Mouse (Mus musculus) T-cell, adult 2 months (primary cell): ENCODE data around the gene Mecom.

ENCODE experiments used
- DNase-seq: peaks from one replicate; pipeline ENCODE4 v3.0.0; 2022; ENCODE audit warnings: low spot score

Gene Mecom

DNA sequence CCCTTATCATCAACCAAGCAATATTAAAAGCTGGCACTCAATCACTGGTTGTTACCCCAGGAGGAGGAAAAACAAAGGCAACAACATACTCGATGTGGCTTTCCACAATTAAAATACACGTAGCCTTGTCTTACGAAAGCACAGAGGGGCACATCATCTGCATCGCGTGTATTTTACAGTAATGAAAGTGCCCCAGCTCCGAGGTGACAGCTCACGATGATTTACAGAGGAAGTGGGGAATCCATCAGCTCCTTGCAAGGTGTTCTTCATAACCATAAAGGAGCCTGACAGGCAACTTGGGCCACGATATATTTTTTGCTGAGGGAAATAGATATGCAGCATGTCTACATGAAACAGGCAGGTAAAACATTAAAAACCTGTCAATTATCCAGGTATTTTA, 341.7 kb downstream of the Mecom start:
- DNase-seq = no peak

DNA sequence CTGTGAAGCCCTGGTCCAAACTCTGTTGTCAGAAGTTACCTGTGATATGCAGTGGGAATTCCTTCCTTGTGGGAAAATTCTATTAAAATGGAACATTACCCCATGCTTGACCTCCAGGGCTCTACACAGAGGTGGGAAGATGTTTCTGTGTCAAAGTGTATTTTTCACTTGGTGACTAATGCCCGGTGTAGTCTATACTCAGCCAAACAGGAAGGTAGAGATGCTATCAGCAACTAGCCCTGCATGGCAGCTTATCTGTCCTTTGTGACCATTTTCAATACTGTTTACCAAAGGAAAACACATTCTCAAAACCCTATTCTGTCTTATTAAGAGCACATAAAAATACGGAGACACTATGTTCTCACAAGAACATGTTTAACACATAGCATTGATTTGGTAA, 344.0 kb downstream of the Mecom start:
- DNase-seq = no peak

DNA sequence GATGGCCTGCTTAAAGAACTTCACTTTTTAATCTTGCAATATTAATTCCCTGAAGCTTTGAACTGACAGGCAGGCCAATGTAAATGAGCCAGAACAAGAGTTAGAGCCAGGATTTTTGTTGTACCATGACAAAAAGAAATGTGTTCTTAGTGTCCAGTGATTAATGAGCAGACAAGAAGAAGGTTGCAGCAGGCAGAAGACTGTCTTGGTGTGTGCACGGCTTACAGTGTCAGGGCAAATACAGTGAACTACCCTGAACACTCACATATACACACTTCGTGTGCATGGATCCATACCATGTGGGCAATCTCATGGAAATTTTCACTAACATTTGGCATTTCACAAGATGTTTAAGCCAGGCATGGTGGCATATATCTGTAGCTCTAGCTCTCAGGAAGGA, 349.0 kb downstream of the Mecom start:
- DNase-seq = no peak

DNA sequence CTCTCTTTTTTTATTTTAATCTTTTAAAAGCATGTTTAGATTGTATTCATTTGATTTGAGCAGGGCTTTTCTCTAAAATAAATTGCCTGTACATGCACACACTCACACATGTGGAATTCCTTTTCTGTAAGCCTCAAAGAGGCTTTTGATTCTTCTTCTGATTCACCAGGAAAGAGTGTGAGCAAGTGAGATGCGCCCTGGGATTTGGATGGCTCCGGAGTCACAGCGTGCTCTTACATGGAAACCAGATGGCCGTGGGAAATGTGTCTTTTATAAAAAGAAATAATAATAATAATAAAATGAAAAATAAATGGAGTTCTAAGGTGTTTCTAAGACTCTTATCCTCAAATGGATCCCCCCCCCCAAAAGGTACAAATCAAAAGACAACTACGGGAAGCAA, 349.6 kb downstream of the Mecom start:
- no peak for DNase-seq

DNA sequence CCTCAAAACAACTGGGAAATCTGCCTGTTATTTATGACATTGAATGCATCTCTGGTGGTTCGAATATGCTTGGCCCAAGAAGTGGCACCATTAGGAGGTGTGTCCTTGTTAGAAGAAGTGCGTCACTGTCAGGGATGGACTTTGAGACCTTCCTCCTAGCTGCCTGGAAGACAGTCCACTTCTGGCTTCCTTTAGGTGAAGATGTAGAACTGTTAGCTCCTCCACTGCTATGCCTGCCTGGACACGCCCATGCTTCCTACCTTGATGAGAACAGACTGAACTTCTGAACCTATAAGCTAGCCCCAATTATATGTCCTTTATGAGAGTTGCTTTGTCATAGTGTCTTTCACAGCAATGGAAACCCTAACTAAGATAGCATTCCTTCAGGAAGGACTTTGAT, 352.6 kb downstream of the Mecom start:
- DNase-seq = no peak

DNA sequence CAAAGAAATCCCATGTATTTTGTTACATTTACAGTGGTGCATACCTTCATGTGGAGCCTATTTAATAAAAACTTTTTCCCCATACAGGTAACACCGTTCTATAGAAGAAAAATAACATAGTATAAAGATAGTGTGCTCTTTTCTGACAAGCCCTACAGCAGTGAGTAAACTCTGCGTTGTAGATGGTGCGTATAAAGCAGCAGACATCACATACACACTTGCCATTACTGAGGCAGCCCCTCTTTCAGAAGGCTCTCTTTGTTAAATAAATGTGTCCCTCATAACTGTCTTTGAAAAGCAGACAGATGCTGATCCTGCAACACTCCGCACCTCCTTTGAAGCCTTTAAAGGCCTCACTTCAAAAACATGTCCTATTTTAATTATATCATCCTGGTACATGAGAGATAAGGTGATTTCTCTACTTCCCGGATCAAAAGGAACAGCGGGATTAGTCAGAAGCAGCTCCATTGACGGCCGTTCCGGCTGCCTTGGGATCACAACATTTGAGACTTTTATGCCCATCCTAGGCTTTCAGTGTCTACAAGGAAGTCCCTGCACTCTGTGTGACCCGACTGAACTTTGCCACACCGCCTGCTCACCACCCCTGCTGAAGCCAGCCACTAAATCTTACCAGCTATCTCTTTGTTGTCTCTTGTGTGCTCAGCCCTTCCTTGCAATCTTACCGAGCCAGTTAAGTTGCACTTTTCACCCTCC, 355.4 kb downstream of the Mecom start:
- DNase-seq = no peak

DNA sequence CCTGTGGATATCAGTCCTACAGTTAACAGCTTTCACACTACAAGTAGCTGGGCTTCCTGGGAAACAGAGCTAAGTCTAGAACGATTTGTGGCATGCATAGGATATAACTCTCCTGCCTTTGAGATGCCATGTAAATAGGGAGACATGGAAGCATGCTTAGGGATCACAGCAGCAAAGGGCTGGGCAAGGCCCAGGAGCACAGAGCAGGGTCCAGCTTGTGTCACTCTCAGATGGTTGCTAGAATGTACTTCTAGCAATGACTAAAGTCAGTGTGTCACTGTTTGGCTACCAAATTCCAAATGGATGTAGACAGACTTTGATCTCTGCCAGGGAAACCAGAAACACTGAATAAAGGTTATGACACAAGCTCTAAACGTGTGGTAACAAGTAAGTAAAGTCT, 358.5 kb downstream of the Mecom start:
- no peak for DNase-seq

DNA sequence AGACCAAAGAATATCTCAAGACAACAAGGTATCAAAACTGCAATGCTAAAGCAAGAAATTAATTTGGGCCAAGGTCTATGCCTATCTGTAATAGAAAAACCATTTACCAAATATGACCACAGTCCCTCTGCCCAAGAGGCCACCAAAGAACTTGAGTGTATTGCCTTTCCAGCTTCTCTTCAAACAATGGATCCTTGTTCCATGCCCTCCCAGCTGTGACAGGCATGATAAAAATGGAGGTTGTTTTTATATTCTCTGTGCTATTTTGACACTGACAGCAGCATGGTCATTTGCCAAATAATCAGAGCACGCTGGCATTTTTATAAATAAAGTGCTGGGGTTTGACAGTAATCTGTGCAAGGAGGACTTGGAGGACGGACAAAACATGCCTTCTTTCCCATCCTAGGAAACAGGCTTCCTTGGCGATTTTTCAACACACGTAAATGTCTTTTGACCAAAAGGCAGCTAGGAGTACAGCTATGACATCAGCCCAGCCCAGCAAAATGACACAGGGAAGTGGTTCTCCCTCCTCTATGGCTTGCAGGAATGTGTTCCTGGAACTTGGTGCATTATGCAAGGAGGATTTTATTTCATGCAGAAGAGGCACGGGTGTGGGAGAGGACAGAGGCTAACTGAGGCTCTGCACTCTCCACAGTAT, 359.9 kb downstream of the Mecom start:
- DNase-seq = no peak

DNA sequence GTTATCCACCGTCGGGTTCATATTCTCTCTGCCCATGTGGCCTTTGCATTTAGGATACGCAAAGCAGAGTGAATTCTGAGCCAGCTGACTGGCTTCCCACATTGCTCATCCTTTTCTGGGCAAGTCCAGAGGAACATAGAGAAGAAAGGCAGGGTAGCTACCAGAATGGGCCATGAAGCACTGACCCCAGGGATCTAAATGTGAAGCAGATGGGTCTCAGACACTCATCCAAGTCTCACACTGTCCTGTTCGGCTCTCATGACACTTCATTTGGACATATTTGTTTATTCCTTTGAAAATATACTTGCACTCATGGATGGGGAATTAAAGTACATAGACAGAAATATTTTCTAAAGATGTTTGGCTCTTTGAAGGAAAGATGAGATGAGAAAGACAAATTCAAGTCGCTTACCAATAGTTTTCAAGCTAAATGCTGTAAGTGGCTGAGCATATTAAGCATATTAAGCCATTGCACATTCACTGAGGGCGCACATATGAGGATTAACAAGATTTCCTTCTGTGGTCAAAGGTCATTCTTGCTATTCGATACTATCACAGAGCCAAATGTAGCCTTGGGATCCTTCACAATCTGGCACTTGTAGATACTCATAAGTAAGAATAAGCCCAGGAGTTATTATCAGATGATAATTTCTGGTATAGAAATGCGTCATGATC, 365.9 kb downstream of the Mecom start:
- DNase-seq = no peak

DNA sequence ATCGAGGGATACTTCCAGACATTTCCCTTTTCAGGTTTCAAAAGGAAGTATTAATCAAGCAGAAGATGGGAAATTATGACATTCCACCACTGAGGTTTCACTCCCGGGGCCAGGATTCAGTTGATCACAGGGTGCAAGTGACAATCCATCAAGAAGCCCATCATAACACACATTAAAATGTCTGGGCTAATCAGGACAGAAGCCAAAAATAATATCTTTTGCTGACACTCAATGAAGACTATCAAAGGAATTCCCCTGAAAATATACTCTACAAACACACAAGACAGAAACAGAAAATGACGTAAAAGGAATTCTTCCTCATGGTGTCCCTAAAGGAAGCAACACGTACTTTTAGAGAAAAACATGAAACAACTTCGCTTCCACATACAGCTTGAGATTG, 371.2 kb downstream of the Mecom start:
- no peak for DNase-seq

DNA sequence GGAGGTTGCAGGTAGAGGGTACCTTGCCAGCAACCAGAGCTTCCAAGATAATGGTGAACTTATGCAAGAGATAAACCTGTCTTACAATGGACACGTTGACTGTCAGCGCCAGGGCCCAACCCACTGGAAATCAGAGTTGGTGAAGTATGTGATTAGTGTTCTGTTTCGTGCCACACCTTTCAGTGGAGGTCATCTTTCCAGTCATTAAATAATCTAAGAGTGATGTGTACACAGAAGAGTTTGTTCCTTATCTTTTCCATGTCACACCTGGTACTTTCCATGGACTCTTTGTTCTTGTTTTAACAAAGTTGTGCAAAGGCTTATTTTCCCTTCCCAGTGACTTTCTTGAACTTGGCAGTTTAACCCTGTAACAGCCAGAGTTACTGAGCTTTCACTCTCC, 374.0 kb downstream of the Mecom start:
- no peak for DNase-seq

DNA sequence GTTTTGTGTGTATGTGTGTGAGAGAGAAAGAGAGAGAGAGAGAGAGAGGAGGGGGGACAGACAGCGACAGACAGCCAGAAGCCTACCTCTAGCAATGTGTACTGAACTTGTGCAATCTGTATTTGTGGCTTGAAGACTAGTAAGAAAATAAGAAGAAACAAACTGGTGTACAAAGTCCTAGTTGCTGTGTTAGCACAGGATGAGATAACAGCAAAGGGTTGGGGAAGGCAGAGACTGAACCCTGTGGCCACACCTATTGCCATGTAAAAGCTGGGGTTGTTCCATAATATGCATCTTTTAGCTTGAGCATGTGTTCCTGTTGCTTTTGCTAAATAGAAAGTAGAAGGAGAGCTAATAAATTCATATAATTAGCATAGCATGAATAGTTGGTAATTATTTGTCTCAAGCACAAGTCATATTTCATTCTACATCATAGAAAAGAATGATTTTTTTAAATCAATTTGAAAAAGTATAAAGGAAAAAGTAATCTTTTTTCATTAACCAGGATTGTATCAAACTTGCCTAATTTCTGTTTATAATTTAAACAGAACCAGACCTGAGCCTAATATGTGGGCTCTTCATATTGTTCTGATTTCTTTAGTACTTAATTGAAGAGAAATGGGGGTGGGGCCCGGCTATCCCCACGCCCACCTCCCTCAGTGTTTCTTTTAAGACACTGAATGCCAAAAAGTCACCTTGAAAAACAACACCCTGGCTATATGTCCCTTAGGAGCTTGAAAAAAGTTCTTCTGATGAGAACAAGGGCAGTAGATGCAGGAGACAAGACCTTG, 379.2 kb downstream of the Mecom start:
- DNase-seq = no peak

DNA sequence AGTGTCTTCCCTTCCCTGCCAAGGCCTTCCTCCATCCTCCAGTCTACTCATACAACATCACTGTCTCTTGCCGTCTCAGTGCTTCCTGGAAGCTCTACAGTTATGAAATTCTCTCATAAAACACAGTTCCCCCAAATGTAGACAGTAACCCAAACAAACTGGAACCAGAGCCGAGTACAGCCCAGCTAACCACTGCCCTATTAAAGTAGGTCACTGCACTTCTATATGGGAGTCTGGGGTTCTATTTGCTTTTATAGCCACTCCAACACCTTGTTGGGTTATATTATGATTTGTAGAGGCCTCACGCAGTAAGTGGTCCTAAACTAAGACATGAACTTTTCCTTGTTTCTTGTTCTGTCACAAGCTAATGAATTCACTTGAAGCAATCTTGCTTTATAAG, 380.8 kb downstream of the Mecom start:
- DNase-seq = no peak

DNA sequence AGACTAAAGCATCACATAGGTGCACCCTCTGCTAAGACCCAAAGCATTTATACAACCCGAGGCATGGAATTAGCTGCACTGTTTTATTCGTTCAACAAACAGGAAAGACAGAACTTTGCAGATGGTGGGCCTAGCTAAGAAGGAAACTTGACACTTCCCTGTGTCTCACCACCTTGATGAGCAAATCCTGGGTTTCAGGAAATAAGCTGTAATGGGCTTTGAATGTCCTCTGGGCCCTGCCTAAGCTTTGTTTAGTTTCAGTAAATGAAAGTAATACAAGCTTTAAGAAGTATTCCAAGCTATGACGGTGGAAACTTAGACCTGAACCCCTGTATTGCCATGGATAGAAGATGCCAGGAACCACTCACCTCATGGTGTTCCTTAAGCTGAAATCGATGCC, 383.0 kb downstream of the Mecom start:
- no peak for DNase-seq

DNA sequence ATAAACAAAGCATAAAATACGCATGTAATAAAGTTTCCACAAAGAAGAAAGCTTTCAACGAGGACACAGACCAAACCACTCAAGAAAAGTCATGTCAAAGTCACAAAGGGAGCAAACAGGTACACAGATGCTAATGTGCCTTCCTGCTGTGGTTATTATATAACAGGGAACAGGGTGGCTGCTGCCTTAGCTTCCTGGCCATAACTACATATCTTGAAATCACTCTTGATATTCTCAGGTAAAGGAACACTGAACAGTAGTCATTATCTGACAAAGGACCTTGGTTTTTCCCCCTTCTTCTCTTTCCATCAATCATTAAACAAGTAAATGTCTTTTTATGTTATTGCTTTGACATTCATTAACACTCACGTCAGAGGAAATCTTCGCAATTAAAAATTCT, 384.4 kb downstream of the Mecom start:
- no peak for DNase-seq

DNA sequence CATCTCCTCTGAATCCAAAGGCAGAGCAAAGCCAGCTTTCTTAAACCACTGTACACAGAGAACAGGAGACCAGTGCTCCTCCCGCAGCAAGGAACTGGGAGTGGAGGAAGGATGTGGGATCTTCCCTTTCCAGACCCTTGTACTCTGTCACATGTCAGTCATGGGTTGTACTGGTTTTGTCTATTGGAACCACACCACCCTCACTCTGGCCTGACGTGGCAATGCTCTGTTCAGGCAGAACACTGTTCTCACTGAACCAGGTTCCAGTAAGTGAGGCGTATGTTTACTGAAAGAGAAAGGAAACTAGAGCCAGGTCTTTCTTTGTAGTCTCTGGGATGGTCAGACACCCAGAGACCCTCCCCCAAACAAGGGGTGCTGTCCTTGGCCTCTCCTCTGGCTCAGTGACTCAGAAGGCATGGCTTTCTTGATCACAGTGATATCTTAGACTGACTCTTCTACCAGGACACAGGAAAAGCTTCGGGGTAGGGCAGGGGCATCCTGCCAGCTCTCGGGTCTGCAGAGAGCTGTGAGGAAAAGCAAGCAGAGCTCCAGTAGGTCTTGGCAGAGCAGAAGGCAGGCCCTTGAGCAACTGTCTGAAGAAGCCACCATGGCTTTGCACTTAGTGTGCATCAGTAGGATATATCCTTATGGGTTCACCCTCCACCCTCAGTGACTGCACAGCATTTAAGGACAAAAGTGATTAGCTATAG, 386.7 kb downstream of the Mecom start:
- no peak for DNase-seq

DNA sequence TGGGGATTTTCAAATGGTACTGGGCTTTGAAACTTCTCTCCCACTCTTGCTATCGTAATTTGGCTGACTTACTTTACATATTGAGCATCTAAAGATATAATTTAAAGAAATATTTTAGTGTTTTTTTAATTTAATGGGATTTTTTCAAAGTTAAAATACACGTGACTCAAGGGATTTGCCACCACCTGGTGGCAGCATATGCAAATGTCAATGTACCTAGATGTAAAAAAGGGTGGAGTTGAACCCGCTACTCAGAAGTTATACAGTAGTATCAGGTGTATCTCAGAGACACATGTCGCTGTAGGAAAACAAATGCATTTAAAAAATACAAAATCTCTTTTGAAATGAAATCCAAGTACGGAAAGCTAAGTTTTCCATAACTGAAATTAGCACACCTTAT, 387.5 kb downstream of the Mecom start:
- DNase-seq = no peak

DNA sequence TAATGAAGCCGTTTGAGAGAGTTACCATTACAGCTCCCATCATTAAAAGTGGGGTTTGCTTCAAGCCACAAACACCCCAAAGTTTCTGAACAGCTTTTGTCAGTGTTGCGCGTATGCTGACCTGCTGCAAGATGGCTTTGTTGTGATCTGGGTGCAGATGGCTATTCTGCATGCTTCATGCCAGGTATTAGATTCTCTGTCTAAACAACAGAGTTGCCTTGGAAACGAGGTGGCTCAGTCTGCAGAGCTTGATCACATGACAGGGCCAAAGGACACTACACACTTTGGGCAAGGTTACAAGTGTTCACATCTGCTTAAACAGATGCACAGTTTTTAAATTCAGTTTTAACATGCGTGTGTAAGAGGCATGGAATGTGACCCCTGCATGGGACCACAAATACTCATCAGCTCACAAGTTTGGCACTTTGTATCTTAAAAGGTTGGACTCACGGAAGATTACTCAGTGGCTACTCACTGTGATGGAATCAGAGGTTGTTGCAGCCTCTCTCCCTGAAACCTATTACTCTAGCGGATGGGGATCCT, 390.6 kb downstream of the Mecom start:
- DNase-seq = no peak

DNA sequence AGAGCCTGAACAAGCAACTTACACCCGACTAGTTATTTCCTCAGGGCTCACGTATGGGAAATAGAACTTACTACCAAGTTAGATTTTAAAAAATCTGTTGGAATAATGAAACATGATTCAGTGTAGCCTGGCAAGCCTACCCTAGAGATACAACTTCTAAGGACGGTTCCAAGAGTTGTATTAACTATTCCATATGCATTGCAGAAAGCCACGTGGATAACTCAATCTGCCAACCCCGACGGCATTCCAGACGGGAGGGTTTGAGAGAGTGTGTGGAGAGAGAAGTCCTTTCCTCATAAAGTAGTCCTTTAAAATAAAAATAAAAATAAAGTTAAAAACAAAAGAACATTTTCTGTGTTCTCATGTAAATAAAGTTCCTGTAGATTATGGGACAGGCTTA, 393.4 kb downstream of the Mecom start:
- no peak for DNase-seq

DNA sequence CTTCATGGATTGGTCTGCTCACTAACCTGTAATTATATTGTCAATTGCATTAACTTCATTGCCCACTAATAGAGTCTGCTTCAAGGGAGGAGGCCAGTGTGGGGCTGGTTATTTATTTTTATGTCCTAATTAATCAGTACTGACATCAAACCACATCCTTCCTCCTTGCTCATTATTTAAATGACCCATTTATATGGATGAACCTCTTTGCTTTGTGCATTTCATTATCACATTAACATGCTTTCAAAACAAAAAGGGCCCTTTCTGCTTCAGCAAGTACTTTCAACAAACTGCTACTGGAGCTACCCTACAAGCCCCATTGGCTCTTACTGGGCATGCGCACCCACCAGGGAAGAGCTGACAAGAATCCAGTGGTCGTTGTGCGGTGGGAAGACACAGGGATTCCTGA, 393.9 kb downstream of the Mecom start:
- no peak for DNase-seq

DNA sequence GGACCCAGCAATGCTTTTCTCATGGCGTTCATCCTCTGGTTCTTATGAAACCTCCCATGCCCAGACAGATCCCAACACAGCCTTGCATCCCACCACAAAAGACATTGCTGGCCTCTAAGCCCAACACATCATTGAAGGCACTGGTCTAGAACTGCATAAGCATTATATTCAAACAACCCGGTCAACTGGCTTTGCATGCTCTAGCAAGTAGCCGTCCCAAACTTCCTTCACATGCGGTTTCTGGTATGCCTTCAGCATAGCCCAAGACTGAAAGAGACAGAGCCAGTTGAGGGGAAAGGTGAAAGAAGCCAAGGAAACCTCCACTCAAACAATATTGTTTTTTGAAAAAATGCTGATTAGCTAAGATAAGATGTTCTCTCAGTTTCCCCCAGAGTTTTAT, 397.7 kb downstream of the Mecom start:
- DNase-seq = no peak
